Mouse (Mus musculus) splenic B cell, adult 2 months (primary cell): Measurements from ENCODE around the gene Angptl1.
A peak's percentile ranks its signal among the peaks of the same experiment; 100 is the strongest.

Experiments
- DNase-seq: peaks from one replicate; pipeline ENCODE4 v3.0.0-alpha.2; 2011; ENCODE audit warnings: low read depth, low spot score
- H3K27me3 ChIP-seq: 2 replicates; pipeline ENCODE4 v1.6.1; 2012; ENCODE audit warnings: mild to moderate bottlenecking, low read length, moderate library complexity, mixed read lengths; ENCODE audit not compliant: control insufficient read depth, poor library complexity, insufficient read depth, severe bottlenecking
- H3K36me3 ChIP-seq: 2 replicates; pipeline ENCODE4 v1.6.1; 2012; ENCODE audit warnings: mild to moderate bottlenecking, low read length, moderate library complexity, mixed read lengths; ENCODE audit not compliant: control insufficient read depth, poor library complexity, insufficient read depth, severe bottlenecking

Gene Angptl1

GRCm38 (mm10) chr1:156838177-156838576 is at the start of gene Angptl1:
Gene Angptl1 (plus strand): TSS chr1:156838562.
- DNase-seq = no peak
- H3K27me3 ChIP-seq = no peaks in the 10 kb centered on the region
- peaks cover 21% of the 10 kb centered on the region for H3K36me3 ChIP-seq

GRCm38 (mm10) chr1:156789844-156790490 is 48.4 kb upstream of the Angptl1 start:
- no peaks in the 10 kb centered on the region for H3K36me3 ChIP-seq
- DNase-seq = no peak
- no peaks in the 10 kb centered on the region for H3K27me3 ChIP-seq

DNA sequence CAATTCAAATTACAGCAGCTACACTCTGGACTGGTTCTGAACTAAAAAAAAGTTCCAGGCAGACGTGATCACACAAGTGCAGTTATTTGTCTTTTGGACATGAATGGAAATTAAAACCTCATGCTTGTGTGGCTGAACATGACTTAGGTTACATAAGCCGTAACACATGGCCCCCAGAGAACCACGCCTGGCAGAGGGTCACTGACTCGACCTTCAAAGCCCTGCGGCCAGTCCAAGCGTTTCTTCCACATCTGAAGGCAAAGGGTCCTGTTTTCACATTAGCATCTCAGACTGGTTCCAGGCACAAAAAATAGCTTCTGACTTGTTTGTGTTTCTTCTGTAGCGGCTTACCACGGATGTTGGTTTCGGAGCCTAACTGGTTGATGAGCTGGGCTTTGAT is 42.1 kb upstream of the Angptl1 start:
- no peaks in the 10 kb centered on the region for H3K36me3 ChIP-seq
- DNase-seq = no peak
- H3K27me3 ChIP-seq = no peaks in the 10 kb centered on the region

DNA sequence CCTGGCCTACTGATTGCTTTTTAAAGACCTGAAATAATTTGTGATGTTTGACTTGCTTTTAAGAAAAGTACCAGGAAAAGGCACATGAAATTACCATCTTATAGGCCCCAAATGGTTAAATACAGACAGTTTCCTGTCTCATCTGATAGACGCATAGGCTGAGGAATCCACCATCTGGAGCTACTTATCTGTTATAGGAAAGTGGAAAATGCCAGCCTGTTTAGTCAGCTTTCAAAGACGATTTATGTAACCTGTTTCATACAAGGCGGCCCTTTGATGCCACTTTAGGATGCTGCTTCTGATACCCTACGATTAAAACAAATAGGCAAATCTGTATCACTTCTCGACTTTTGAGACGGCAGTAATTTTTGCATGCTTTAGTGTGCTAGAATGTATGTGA is 37.1 kb upstream of the Angptl1 start:
- no peak for DNase-seq
- H3K36me3 ChIP-seq = peaks cover 2% of the 10 kb centered on the region; the same call in 1 of the 2 replicates
- H3K27me3 ChIP-seq = no peaks in the 10 kb centered on the region

DNA sequence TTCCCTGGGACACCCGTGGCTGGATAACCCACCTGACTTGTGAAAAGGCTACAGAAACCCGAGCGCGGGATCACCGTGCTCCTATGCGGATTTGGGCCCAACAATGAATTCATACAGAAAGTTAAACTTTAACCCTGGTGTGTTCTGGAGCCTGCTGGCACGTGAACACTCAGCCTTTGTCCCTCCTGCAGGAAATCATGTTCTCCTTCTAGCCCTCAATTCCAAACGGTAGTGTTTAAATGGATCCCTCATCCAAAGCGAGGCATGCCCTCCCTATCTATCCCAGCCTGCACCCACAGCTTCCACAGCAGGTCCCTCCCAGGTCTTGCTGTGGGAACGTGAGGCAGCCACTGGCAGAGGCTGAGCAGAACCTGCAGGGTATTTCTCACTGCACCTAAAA is 30.0 kb upstream of the Angptl1 start:
- DNase-seq = no peak
- peaks cover 36% of the 10 kb centered on the region for H3K36me3 ChIP-seq
- no peaks in the 10 kb centered on the region for H3K27me3 ChIP-seq

- no peaks in the 10 kb centered on the region for H3K27me3 ChIP-seq
- DNase-seq = no peak
- peaks cover 48% of the 10 kb centered on the region for H3K36me3 ChIP-seq
Measured at GRCm38 (mm10) chr1:156811928-156812327, 26.4 kb upstream of the Angptl1 start.

DNA sequence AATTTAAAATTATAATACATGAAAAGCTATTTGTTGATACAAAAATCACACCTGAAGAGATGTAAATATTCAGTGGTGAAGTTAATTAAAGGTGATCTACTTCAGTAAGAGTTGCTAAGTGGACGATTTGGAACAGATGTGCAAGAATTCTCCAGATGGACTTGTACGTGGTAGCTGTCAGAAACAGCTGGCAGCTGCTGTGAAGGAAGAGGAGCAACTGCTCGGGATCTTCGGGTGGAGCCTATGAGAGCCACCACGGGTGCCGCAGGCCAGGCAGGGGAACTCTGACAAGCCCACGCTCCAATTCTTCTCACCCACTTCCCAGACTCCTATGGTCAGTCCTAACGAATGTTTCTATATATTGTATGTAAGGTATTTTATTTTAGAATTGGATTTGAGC is 25.6 kb upstream of the Angptl1 start:
- no peaks in the 10 kb centered on the region for H3K27me3 ChIP-seq
- peaks cover 49% of the 10 kb centered on the region for H3K36me3 ChIP-seq
- no peak for DNase-seq

DNA sequence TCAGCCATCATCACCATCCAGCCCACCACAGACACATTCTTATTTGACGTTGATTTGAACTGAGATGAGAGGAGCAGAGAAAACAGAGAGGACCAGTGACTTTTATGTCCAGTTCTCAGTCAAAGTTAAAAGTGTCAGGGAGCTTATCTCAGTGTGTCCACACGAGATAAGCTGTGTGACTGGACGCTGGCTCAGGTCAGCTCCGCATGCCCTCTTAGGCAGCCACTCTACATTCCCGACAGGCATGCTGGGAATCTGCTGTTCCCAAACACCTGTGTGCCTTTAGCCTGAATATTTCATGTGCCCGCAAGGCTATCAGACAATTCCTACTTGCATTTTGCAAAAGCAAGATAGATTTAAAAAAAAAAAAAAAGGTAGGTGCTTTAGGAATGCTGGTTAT is 24.9 kb upstream of the Angptl1 start:
- H3K27me3 ChIP-seq = no peaks in the 10 kb centered on the region
- no peak for DNase-seq
- H3K36me3 ChIP-seq = peaks cover 49% of the 10 kb centered on the region

GRCm38 (mm10) chr1:156819236-156819635 is 19.1 kb upstream of the Angptl1 start:
- Histone ChIP-seq H3K27me3 (no peaks in the 10 kb centered on the region), H3K36me3 (peaks cover 48% of the 10 kb centered on the region)
- DNase-seq = no peak

- DNase-seq = no peak
- H3K36me3 ChIP-seq = peaks cover 22% of the 10 kb centered on the region
- no peaks in the 10 kb centered on the region for H3K27me3 ChIP-seq
Measured at GRCm38 (mm10) chr1:156838695-156839094, 333 bp downstream of the Angptl1 start.

- Histone ChIP-seq H3K27me3 (no peaks in the 10 kb centered on the region), H3K36me3 (peaks cover 22% of the 10 kb centered on the region)
- peak; percentile 24 for DNase-seq
Measured at GRCm38 (mm10) chr1:156841625-156842339, 3.4 kb downstream of the Angptl1 start.

- no peak for DNase-seq
- Histone ChIP-seq H3K27me3 (no peaks in the 10 kb centered on the region), H3K36me3 (peaks cover 19% of the 10 kb centered on the region; the same call in 1 of the 2 replicates)
Measured at GRCm38 (mm10) chr1:156847098-156847497, 8.7 kb downstream of the Angptl1 start.

- H3K27me3 ChIP-seq = no peaks in the 10 kb centered on the region
- DNase-seq = no peak
- peaks cover 28% of the 10 kb centered on the region for H3K36me3 ChIP-seq
Measured at GRCm38 (mm10) chr1:156852409-156852808, 14.0 kb downstream of the Angptl1 start.

DNA sequence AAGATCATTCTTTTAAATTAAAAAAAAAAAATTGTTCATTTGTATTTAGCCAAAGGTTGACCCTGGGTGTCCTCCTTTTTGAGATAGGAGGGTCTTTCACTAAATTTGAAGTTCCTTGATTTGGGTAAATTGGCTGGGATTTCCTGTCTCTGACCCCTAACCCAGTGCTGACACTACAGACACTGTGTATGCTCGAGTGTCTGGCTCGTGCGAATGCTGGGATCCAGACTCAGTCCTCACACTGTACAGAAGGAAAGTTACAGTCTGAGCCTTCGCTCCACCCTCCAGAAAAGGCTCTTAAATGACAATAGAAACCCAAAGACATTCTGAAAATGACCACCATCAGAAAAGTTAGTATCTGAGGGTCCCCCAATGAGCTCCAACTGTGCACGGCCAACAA is 14.5 kb downstream of the Angptl1 start:
- DNase-seq = no peak
- peaks cover 28% of the 10 kb centered on the region for H3K36me3 ChIP-seq

GRCm38 (mm10) chr1:156854558-156854957 is 16.2 kb downstream of the Angptl1 start:
- Histone ChIP-seq H3K27me3 (no peaks in the 10 kb centered on the region), H3K36me3 (peaks cover 31% of the 10 kb centered on the region)
- DNase-seq = no peak

More for the DNA sequence above, 14.5 kb downstream of the Angptl1 start:
- H3K27me3 ChIP-seq = no peaks in the 10 kb centered on the region
